Mouse (Mus musculus) liver, postnatal 0 days (tissue): ENCODE data around the gene Zar1l. TPM values are rescaled to one million over a fixed set of nuclear protein-coding genes. Genes with fewer than 3 reads are reported as not detected.

Experiments
- ATAC-seq: fragments of 200-750 bp; cut with Nextera tagmentation; 2 replicates; pipeline ENCODE4 v1.8.0; 2017; ENCODE audit warnings: mild to moderate bottlenecking, moderate library complexity
- DNase-seq: peaks from one replicate; pipeline ENCODE4 v3.0.0-alpha.2; 2016
- H3K27ac ChIP-seq: fragments of 300-500 bp; sonication (generic); 2 replicates; pipeline ENCODE4 v1.5.1; 2014; ENCODE audit warnings: antibody characterized with exemption, moderate library complexity, mild to moderate bottlenecking, low read depth
- H3K27me3 ChIP-seq: fragments of 300-500 bp; sonication (generic); 2 replicates; pipeline ENCODE4 v1.6.1; 2014; ENCODE audit warnings: low read length, control low read depth, mixed read lengths; ENCODE audit not compliant: insufficient read depth
- H3K36me3 ChIP-seq: fragments of 300-500 bp; sonication (generic); replicated peaks from 2 replicates; pipeline ENCODE4 v1.6.1; 2014; ENCODE audit warnings: mild to moderate bottlenecking, control low read depth, low read length, moderate library complexity, mixed read lengths; ENCODE audit not compliant: insufficient read depth
- H3K4me1 ChIP-seq: fragments of 300-500 bp; sonication (generic); 2 replicates; pipeline ENCODE4 v1.6.1; 2014; ENCODE audit warnings: antibody characterized with exemption, mild to moderate bottlenecking, control low read depth; ENCODE audit not compliant: insufficient read depth
- H3K4me2 ChIP-seq: fragments of 300-500 bp; sonication (generic); 2 replicates; pipeline ENCODE4 v1.6.1; 2014; ENCODE audit warnings: low read depth, mild to moderate bottlenecking, low read length, moderate library complexity, mixed read lengths
- H3K4me3 ChIP-seq: fragments of 300-500 bp; sonication (generic); 2 replicates; pipeline ENCODE4 v1.5.1; 2014; ENCODE audit warnings: low read depth, low read length
- H3K9ac ChIP-seq: fragments of 300-500 bp; sonication (generic); replicated peaks from 2 replicates; pipeline ENCODE4 v1.6.1; 2014; ENCODE audit warnings: mild to moderate bottlenecking, moderate library complexity
- H3K9me3 ChIP-seq: fragments of 300-500 bp; sonication (generic); 2 replicates; pipeline ENCODE4 v1.6.1; 2016; ENCODE audit warnings: mild to moderate bottlenecking, control low read depth, low read length, mixed read lengths
- CTCF ChIP-seq: sonication (generic); IDR thresholded peaks from 2 replicates; pipeline ENCODE4 v1.5.1; 2016; ENCODE audit warnings: antibody characterized with exemption, low read depth
- EP300 ChIP-seq: IDR thresholded peaks from 2 replicates; pipeline ENCODE4 v1.6.1; 2016; ENCODE audit warnings: antibody characterized with exemption, low read depth, mild to moderate bottlenecking
- WGBS: fragments of 180-500 bp; shearing (Covaris S2); extraction: QIAGEN DNeasy Blood & Tissue Kit; methylation state at CpG from one replicate; pipeline ENCODE4 v1.1.7; 2014; ENCODE audit not compliant: insufficient replicate concordance; 5-methylcytosine and 5-hydroxymethylcytosine counted together
- polyA plus RNA-seq: library from polyadenylated mRNA; unstranded; fragments of >200 nt; fragmentation: Nextera tagmentation; extraction: Ambion mirVana; gene quantifications from 2 replicates; pipeline ENCODE4 v1.2.1, GENCODE M21; 2015

The Zar1l gene
- polyA plus RNA-seq, 1 experiment from 2014 or later = not detected

DNA sequence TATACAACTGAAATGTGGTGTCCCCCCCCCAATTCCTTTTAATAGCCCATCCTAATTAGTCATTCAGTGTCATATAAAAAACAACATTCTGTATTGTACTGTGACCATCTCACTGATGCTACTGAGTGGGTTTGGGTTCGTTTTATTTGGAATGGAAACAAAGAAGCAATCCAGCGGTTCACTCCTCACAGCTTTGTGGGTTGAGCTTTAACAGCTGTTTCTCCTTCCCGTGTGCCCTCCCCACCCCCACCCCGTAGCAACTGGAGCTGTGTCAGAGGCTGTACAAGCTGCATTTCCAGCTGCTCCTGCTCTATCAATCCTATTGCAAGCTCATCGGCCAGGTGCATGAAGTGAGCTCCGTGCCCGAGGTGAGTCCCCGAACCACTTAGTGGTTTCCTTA is 27.1 kb downstream of the Zar1l start:
- H3K4me3 ChIP-seq = no peak overlapping the region
- H3K4me1 ChIP-seq = no peaks in the 10 kb centered on the region
- DNase-seq (no peak), ATAC-seq (no peak)
- H3K9ac ChIP-seq = no peak overlapping the region
- 0 out of 2 replicates have a peak, but pooled peaks cover 5% of the 10 kb centered on the region for H3K36me3 ChIP-seq
- no peak for TF ChIP-seq EP300
- no peak for TF ChIP-seq CTCF
- 72% methylated on average over 8 of the region's 8 CpGs for WGBS
- H3K4me2 ChIP-seq = no peak overlapping the region
- no peak overlapping the region for H3K27ac ChIP-seq
- no peaks in the 10 kb centered on the region for H3K27me3 ChIP-seq
- H3K9me3 ChIP-seq = no peaks in the 10 kb centered on the region

DNA sequence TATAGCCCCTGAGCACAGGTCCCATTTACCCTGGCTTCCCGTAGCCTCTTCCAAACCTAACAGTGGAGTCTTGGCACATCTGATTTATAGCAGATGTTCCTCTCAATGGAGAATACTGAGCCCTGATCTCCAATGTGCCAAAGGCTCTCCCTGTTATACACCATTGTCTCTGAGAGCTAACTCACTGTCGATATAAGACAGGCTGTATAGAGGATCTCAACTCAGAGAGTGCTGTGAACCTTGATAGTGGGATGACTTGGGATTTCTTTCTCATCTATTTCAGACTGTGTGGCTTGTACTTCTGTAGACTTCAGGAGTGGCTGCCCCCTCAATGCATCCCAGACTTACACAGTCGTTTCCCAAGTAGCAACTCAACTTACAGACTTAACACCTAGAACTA is 27.7 kb downstream of the Zar1l start:
- no peaks in the 10 kb centered on the region for H3K27me3 ChIP-seq
- TF ChIP-seq CTCF (no peak), EP300 (no peak)
- H3K9ac ChIP-seq = no peak overlapping the region
- H3K4me1 ChIP-seq = no peaks in the 10 kb centered on the region
- DNase-seq (no peak), ATAC-seq (no peak)
- WGBS = 84% methylated on average over 3 of the region's 3 CpGs
- H3K36me3 ChIP-seq = no peaks in the 10 kb centered on the region
- no peak overlapping the region for H3K27ac ChIP-seq
- H3K4me3 ChIP-seq = no peak overlapping the region
- no peaks in the 10 kb centered on the region for H3K9me3 ChIP-seq
- H3K4me2 ChIP-seq = no peak overlapping the region

DNA sequence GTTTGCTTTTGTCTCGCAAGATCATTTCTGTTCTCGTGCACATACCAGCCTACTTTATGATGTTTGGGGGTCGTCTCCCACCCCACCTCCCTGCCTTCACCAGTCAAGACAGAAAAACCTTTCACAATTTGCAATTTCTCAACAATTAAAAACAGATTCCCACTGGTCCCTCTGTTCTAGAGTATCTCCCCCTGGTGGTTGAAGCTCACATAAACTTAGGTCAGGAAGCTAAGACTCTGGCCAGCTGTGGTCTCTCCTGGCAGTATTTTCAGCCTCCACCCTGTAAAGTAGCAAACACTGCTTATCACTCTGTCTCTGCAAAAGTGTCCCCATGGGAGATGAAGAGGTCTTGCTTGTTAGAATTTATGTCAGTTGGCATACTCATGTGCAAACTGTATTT is 32.8 kb downstream of the Zar1l start:
- Histone ChIP-seq H3K27me3 (no peaks in the 10 kb centered on the region), H3K9ac (no peak overlapping the region), H3K27ac (no peak overlapping the region), H3K4me3 (no peak overlapping the region), H3K9me3 (no peaks in the 10 kb centered on the region), H3K4me2 (no peak overlapping the region), H3K36me3 (no peaks in the 10 kb centered on the region), H3K4me1 (no peaks in the 10 kb centered on the region)
- 58% methylated on average over 3 of the region's 3 CpGs for WGBS
- no peak for DNase-seq
- peak; percentile 67 for TF ChIP-seq CTCF
- no peak for TF ChIP-seq EP300
- no peak for ATAC-seq

DNA sequence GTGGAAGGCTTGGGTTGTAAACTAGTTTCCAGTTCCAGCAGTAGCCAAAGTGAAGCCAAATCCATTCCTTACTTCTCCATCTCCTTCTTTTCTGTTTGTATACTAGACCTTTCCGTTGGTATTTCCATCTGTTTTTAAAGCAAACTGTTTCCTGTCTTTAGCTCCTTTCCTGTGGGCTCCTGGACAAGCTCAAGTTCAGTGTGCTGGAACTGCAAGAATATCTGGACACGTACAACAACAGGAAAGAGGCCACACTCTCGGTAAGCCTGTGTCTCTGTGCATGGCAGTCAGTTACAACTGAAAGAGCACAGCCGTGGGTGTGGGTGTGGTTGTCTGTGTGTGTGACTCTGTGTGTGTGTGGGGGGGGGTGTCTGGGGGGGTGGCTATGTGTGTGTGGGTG is 39.4 kb downstream of the Zar1l start:
- DNase-seq (no peak), ATAC-seq (peak; percentile 35; the same call in 1 of the 2 replicates)
- Histone ChIP-seq H3K9ac (no peak overlapping the region), H3K4me3 (no peak overlapping the region), H3K4me2 (no peak overlapping the region), H3K4me1 (no peaks in the 10 kb centered on the region), H3K9me3 (no peaks in the 10 kb centered on the region), H3K27ac (no peak overlapping the region), H3K27me3 (no peaks in the 10 kb centered on the region), H3K36me3 (no peaks in the 10 kb centered on the region; the same call in 1 of the 2 replicates)
- 41% methylated on average over 4 of the region's 4 CpGs for WGBS
- TF ChIP-seq CTCF (no peak), EP300 (no peak)

DNA sequence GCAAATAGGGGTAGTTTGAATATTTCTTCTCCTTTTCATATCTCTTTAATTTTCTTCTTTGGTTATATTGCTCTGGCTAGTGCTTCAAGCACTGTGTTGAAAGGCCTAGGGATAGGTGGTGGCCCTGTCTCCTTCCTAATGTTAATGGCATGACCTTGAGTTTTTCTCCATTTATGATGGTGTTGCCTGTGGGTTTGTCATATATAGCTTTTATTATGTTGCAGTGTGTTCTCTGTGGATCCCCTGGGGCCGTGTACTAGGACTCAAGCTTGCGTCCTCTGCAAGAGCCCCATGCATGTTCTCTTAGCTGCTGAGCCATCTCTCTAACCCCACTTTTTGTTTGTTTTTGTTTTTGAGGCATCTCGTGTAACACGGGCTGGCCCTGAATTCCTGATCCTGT is 40.6 kb downstream of the Zar1l start:
- TF ChIP-seq CTCF (no peak), EP300 (no peak)
- no peak for DNase-seq
- no peak overlapping the region for H3K27ac ChIP-seq

DNA sequence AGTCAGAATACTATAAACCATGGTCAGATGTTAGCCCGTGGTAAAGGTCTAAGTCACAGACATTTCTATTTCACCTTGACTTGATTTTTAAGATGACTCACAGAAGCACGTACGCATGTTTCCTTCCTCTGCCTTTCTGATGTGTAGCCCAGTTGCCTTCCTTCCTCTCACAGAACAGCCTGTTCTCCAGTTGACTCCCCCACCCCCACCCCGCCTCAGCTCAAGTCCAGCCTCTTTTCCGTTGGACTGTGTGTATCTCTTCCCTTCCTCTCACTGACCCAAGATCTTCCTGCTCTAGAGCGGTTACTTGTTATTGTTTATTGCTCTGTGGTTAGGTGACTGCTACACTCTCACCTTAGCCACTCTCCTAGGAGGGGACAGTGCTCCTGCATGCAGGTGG is 49.5 kb downstream of the Zar1l start:
- Histone ChIP-seq H3K4me1 (peaks cover 2% of the 10 kb centered on the region; the same call in 1 of the 2 replicates), H3K9ac (no peak overlapping the region), H3K9me3 (no peaks in the 10 kb centered on the region), H3K36me3 (peaks cover 3% of the 10 kb centered on the region; the same call in 1 of the 2 replicates), H3K27ac (peak overlapping the region; percentile 69), H3K4me2 (peak overlapping the region; percentile 31; the same call in 1 of the 2 replicates), H3K27me3 (no peaks in the 10 kb centered on the region), H3K4me3 (no peak overlapping the region)
- DNase-seq (peak; percentile 38), ATAC-seq (peak; percentile 69; the same call in 1 of the 2 replicates)
- peak; percentile 66 for TF ChIP-seq EP300
- TF ChIP-seq CTCF = no peak
- 26% methylated on average over 6 of the region's 6 CpGs for whole genome bisulfite sequencing

More for the DNA sequence above, 40.6 kb downstream of the Zar1l start:
- Histone ChIP-seq H3K27me3 (no peaks in the 10 kb centered on the region), H3K4me2 (no peak overlapping the region), H3K9me3 (no peaks in the 10 kb centered on the region), H3K4me1 (no peaks in the 10 kb centered on the region), H3K9ac (no peak overlapping the region), H3K4me3 (no peak overlapping the region), H3K36me3 (no peaks in the 10 kb centered on the region; the same call in 1 of the 2 replicates)
- WGBS = 75% methylated on average over 4 of the region's 4 CpGs
- ATAC-seq = no peak
